Mouse (Mus musculus): ENCODE measurements around the gene Arrb1. TPM values are rescaled to one million over a fixed set of nuclear protein-coding genes. Genes with fewer than 3 reads are reported as not detected.

Gene Arrb1
- polyA plus RNA-seq, 1 experiment from 2014 or later, result 3.6 TPM

- 80% methylated on average over 7 of the region's 7 CpGs for WGBS
- no peak for ATAC-seq (ENCODE audit: low FRiP score, low TSS enrichment)
These were observed 1.7 kb upstream of the Arrb1 start for GRCm38 (mm10) chr7:99533600-99533999.

GRCm38 (mm10) chr7:99534501-99534900, 765 bp upstream of the Arrb1 start:
- Histone ChIP-seq H3K4me1 (ENCODE audit: control insufficient read depth, insufficient read depth, low read length) (peaks cover 37% of the 10 kb centered on the region), H3K27ac (ENCODE audit: low read depth, low read length) (peak overlapping the region; percentile 73; the same call in 1 of the 2 replicates), H3K4me3 (ENCODE audit: low read length) (peak overlapping the region; percentile 81; the same call in 1 of the 2 replicates), H3K27me3 (ENCODE audit: control insufficient read depth, insufficient read depth, low read length) (no peaks in the 10 kb centered on the region), H3K9ac (ENCODE audit: low read depth, low read length) (no peak overlapping the region), H3K4me2 (replicated peaks; ENCODE audit: low read depth, low read length) (peak overlapping the region; percentile 94), H3K9me3 (ENCODE audit: control insufficient read depth, low read length) (no peaks in the 10 kb centered on the region), H3K36me3 (ENCODE audit: control insufficient read depth, insufficient read depth, low read length) (no peaks in the 10 kb centered on the region)
- ATAC-seq (ENCODE audit: low FRiP score, low TSS enrichment), result peak; percentile 1; the same call in 1 of the 2 replicates
- WGBS, result 44% methylated on average over 5 of the region's 5 CpGs

More at GRCm38 (mm10) chr7:99533600-99533999, 1.7 kb upstream of the Arrb1 start:
- Histone ChIP-seq H3K9ac (ENCODE audit: low read depth, low read length) (no peak overlapping the region), H3K27ac (ENCODE audit: low read depth, low read length) (no peak overlapping the region), H3K4me1 (ENCODE audit: control insufficient read depth, insufficient read depth, low read length) (peaks cover 32% of the 10 kb centered on the region), H3K4me2 (replicated peaks; ENCODE audit: low read depth, low read length) (no peak overlapping the region), H3K4me3 (ENCODE audit: low read length) (no peak overlapping the region), H3K36me3 (ENCODE audit: control insufficient read depth, insufficient read depth, low read length) (no peaks in the 10 kb centered on the region), H3K9me3 (ENCODE audit: control insufficient read depth, low read length) (no peaks in the 10 kb centered on the region), H3K27me3 (ENCODE audit: control insufficient read depth, insufficient read depth, low read length) (no peaks in the 10 kb centered on the region)

GRCm38 (mm10) chr7:99535741-99536501, 655 bp downstream of the Arrb1 start:
- Histone ChIP-seq H3K9me3 (ENCODE audit: control insufficient read depth, low read length) (no peaks in the 10 kb centered on the region), H3K4me3 (ENCODE audit: low read length) (peak overlapping the region; percentile 81), H3K27me3 (ENCODE audit: control insufficient read depth, insufficient read depth, low read length) (no peaks in the 10 kb centered on the region), H3K36me3 (ENCODE audit: control insufficient read depth, insufficient read depth, low read length) (no peaks in the 10 kb centered on the region), H3K27ac (ENCODE audit: low read depth, low read length) (peak overlapping the region; percentile 73), H3K4me1 (ENCODE audit: control insufficient read depth, insufficient read depth, low read length) (peaks cover 35% of the 10 kb centered on the region), H3K9ac (ENCODE audit: low read depth, low read length) (peak overlapping the region; percentile 87), H3K4me2 (replicated peaks; ENCODE audit: low read depth, low read length) (peak overlapping the region; percentile 94)
- 16% methylated on average over 38 of the region's 46 CpGs for WGBS
- peak; percentile 41 for ATAC-seq (ENCODE audit: low FRiP score, low TSS enrichment)

GRCm38 (mm10) chr7:99537183-99537756, 2.0 kb downstream of the Arrb1 start:
- Histone ChIP-seq H3K4me1 (ENCODE audit: control insufficient read depth, insufficient read depth, low read length) (peaks cover 35% of the 10 kb centered on the region), H3K27ac (ENCODE audit: low read depth, low read length) (no peak overlapping the region), H3K4me3 (ENCODE audit: low read length) (no peak overlapping the region), H3K9me3 (ENCODE audit: control insufficient read depth, low read length) (no peaks in the 10 kb centered on the region), H3K27me3 (ENCODE audit: control insufficient read depth, insufficient read depth, low read length) (no peaks in the 10 kb centered on the region), H3K4me2 (replicated peaks; ENCODE audit: low read depth, low read length) (no peak overlapping the region), H3K36me3 (ENCODE audit: control insufficient read depth, insufficient read depth, low read length) (no peaks in the 10 kb centered on the region), H3K9ac (ENCODE audit: low read depth, low read length) (no peak overlapping the region)
- WGBS, result 60% methylated on average over 5 of the region's 5 CpGs
- ATAC-seq (ENCODE audit: low FRiP score, low TSS enrichment), result no peak

- 73% methylated on average over 4 of the region's 4 CpGs for WGBS
- Histone ChIP-seq H3K4me1 (ENCODE audit: control insufficient read depth, insufficient read depth, low read length) (peaks cover 35% of the 10 kb centered on the region), H3K9me3 (ENCODE audit: control insufficient read depth, low read length) (no peaks in the 10 kb centered on the region), H3K36me3 (ENCODE audit: control insufficient read depth, insufficient read depth, low read length) (no peaks in the 10 kb centered on the region), H3K27ac (ENCODE audit: low read depth, low read length) (no peak overlapping the region), H3K4me3 (ENCODE audit: low read length) (no peak overlapping the region), H3K27me3 (ENCODE audit: control insufficient read depth, insufficient read depth, low read length) (no peaks in the 10 kb centered on the region), H3K9ac (ENCODE audit: low read depth, low read length) (no peak overlapping the region), H3K4me2 (replicated peaks; ENCODE audit: low read depth, low read length) (no peak overlapping the region; the same call in 1 of the 2 replicates)
- ATAC-seq (ENCODE audit: low FRiP score, low TSS enrichment), result no peak
These were observed 3.2 kb downstream of the Arrb1 start for GRCm38 (mm10) chr7:99538421-99538820.

- no peaks in the 10 kb centered on the region for H3K9me3 ChIP-seq (ENCODE audit: control insufficient read depth, low read length)
- H3K4me1 ChIP-seq (ENCODE audit: control insufficient read depth, insufficient read depth, low read length), result peaks cover 35% of the 10 kb centered on the region
- H3K27me3 ChIP-seq (ENCODE audit: control insufficient read depth, insufficient read depth, low read length), result no peaks in the 10 kb centered on the region
- 25% methylated on average over 8 of the region's 8 CpGs for WGBS
- H3K4me3 ChIP-seq (ENCODE audit: low read length), result no peak overlapping the region
- 0 out of 2 replicates have a peak overlapping the region, but pooled peaks have one; percentile 14 for H3K27ac ChIP-seq (ENCODE audit: low read depth, low read length)
- H3K4me2 ChIP-seq (replicated peaks; ENCODE audit: low read depth, low read length), result no peak overlapping the region; the same call in 1 of the 2 replicates
- H3K9ac ChIP-seq (ENCODE audit: low read depth, low read length), result no peak overlapping the region
- no peaks in the 10 kb centered on the region for H3K36me3 ChIP-seq (ENCODE audit: control insufficient read depth, insufficient read depth, low read length)
- no peak for ATAC-seq (ENCODE audit: low FRiP score, low TSS enrichment)
These were observed 4.1 kb downstream of the Arrb1 start for GRCm38 (mm10) chr7:99539201-99539891.

GRCm38 (mm10) chr7:99540016-99540415, 4.8 kb downstream of the Arrb1 start:
- H3K36me3 ChIP-seq (ENCODE audit: control insufficient read depth, insufficient read depth, low read length), result no peaks in the 10 kb centered on the region
- no peak overlapping the region for H3K9ac ChIP-seq (ENCODE audit: low read depth, low read length)
- H3K4me2 ChIP-seq (replicated peaks; ENCODE audit: low read depth, low read length), result no peak overlapping the region; the same call in 1 of the 2 replicates
- no peak for ATAC-seq (ENCODE audit: low FRiP score, low TSS enrichment)
- H3K9me3 ChIP-seq (ENCODE audit: control insufficient read depth, low read length), result no peaks in the 10 kb centered on the region
- no peak overlapping the region for H3K27ac ChIP-seq (ENCODE audit: low read depth, low read length)
- no peak overlapping the region for H3K4me3 ChIP-seq (ENCODE audit: low read length)
- 69% methylated on average over 2 of the region's 2 CpGs for WGBS
- H3K4me1 ChIP-seq (ENCODE audit: control insufficient read depth, insufficient read depth, low read length), result peaks cover 29% of the 10 kb centered on the region
- no peaks in the 10 kb centered on the region for H3K27me3 ChIP-seq (ENCODE audit: control insufficient read depth, insufficient read depth, low read length)

GRCm38 (mm10) chr7:99541204-99541603, 5.9 kb downstream of the Arrb1 start:
- Histone ChIP-seq H3K27me3 (ENCODE audit: control insufficient read depth, insufficient read depth, low read length) (no peaks in the 10 kb centered on the region), H3K4me1 (ENCODE audit: control insufficient read depth, insufficient read depth, low read length) (peaks cover 34% of the 10 kb centered on the region), H3K4me3 (ENCODE audit: low read length) (no peak overlapping the region), H3K4me2 (replicated peaks; ENCODE audit: low read depth, low read length) (no peak overlapping the region), H3K36me3 (ENCODE audit: control insufficient read depth, insufficient read depth, low read length) (no peaks in the 10 kb centered on the region), H3K9ac (ENCODE audit: low read depth, low read length) (no peak overlapping the region), H3K27ac (ENCODE audit: low read depth, low read length) (no peak overlapping the region), H3K9me3 (ENCODE audit: control insufficient read depth, low read length) (no peaks in the 10 kb centered on the region)
- ATAC-seq (ENCODE audit: low FRiP score, low TSS enrichment), result no peak
- WGBS, result 49% methylated on average over 5 of the region's 5 CpGs

Data from kidney, embryonic 14.5 days (tissue).